Mouse (Mus musculus): ENCODE results near the gene Gm45062. TPM values are rescaled to one million over a fixed set of nuclear protein-coding genes. Genes with fewer than 3 reads are reported as not detected.
A peak's percentile ranks its signal among the peaks of the same experiment; 100 is the strongest.

The Gm45062 gene
- total RNA-seq, 1 experiment from 2014 or later, result 2.8 TPM

- ATAC-seq (replicated peaks; ENCODE audit: low read depth, poor library complexity, severe bottlenecking), result no peak
Observed at GRCm38 (mm10) chr6:8465388-8465787, 206.1 kb downstream of the Gm45062 start.

GRCm38 (mm10) chr6:8465985-8466384 is 206.7 kb downstream of the Gm45062 start:
- ATAC-seq (replicated peaks; ENCODE audit: low read depth, poor library complexity, severe bottlenecking), result no peak

- ATAC-seq (replicated peaks; ENCODE audit: low read depth, poor library complexity, severe bottlenecking), result no peak
Observed at GRCm38 (mm10) chr6:8467667-8468337, 208.6 kb downstream of the Gm45062 start.

GRCm38 (mm10) chr6:8469918-8470317 is 210.7 kb downstream of the Gm45062 start:
- no peak for ATAC-seq (replicated peaks; ENCODE audit: low read depth, poor library complexity, severe bottlenecking)

- ATAC-seq (replicated peaks; ENCODE audit: low read depth, poor library complexity, severe bottlenecking), result no peak
Observed at GRCm38 (mm10) chr6:8472125-8472524, 212.9 kb downstream of the Gm45062 start.

GRCm38 (mm10) chr6:8472915-8473314 is 213.7 kb downstream of the Gm45062 start:
- no peak for ATAC-seq (replicated peaks; ENCODE audit: low read depth, poor library complexity, severe bottlenecking)

- no peak for ATAC-seq (replicated peaks; ENCODE audit: low read depth, poor library complexity, severe bottlenecking)
Observed at GRCm38 (mm10) chr6:8473498-8473897, 214.2 kb downstream of the Gm45062 start.

- ATAC-seq (replicated peaks; ENCODE audit: low read depth, poor library complexity, severe bottlenecking), result no peak
Observed at GRCm38 (mm10) chr6:8474316-8474715, 215.1 kb downstream of the Gm45062 start.

GRCm38 (mm10) chr6:8474820-8475219 is 215.6 kb downstream of the Gm45062 start:
- ATAC-seq (replicated peaks; ENCODE audit: low read depth, poor library complexity, severe bottlenecking), result no peak

- no peak for ATAC-seq (replicated peaks; ENCODE audit: low read depth, poor library complexity, severe bottlenecking)
Observed at GRCm38 (mm10) chr6:8479176-8479575, 219.9 kb downstream of the Gm45062 start.

GRCm38 (mm10) chr6:8484437-8485275 is 225.4 kb downstream of the Gm45062 start:
- ATAC-seq (replicated peaks; ENCODE audit: low read depth, poor library complexity, severe bottlenecking), result peak; percentile 59

GRCm38 (mm10) chr6:8485414-8486175 is 226.3 kb downstream of the Gm45062 start:
- no peak for ATAC-seq (replicated peaks; ENCODE audit: low read depth, poor library complexity, severe bottlenecking)

GRCm38 (mm10) chr6:8486391-8487043 is 227.3 kb downstream of the Gm45062 start:
- no peak for ATAC-seq (replicated peaks; ENCODE audit: low read depth, poor library complexity, severe bottlenecking)

GRCm38 (mm10) chr6:8487044-8487853 is 228.0 kb downstream of the Gm45062 start:
- ATAC-seq (replicated peaks; ENCODE audit: low read depth, poor library complexity, severe bottlenecking), result peak; percentile 58

GRCm38 (mm10) chr6:8488249-8488648 is 229.0 kb downstream of the Gm45062 start:
- ATAC-seq (replicated peaks; ENCODE audit: low read depth, poor library complexity, severe bottlenecking), result no peak

GRCm38 (mm10) chr6:8489266-8489665 is 230.0 kb downstream of the Gm45062 start:
- no peak for ATAC-seq (replicated peaks; ENCODE audit: low read depth, poor library complexity, severe bottlenecking)

GRCm38 (mm10) chr6:8489938-8490585 is 230.8 kb downstream of the Gm45062 start:
- ATAC-seq (replicated peaks; ENCODE audit: low read depth, poor library complexity, severe bottlenecking), result no peak

GRCm38 (mm10) chr6:8492248-8492647 is 233.0 kb downstream of the Gm45062 start:
- no peak for ATAC-seq (replicated peaks; ENCODE audit: low read depth, poor library complexity, severe bottlenecking)
